Mouse (Mus musculus) neural tube, embryonic 13.5 days (tissue): Measurements from ENCODE around the gene Uhrf1. TPM values are rescaled to one million over a fixed set of nuclear protein-coding genes. Genes with fewer than 3 reads are reported as not detected.

Experiments
- ATAC-seq: fragments of 200-750 bp; cut with Nextera tagmentation; 2 replicates; pipeline ENCODE4 v1.8.0; 2017; ENCODE audit warnings: low read depth, mild to moderate bottlenecking, moderate TSS enrichment, moderate library complexity
- H3K27ac ChIP-seq: fragments of 300-500 bp; sonication (generic); replicated peaks from 2 replicates; pipeline ENCODE4 v1.5.1; 2015; ENCODE audit warnings: moderate library complexity, mild to moderate bottlenecking, inconsistent platforms
- H3K27me3 ChIP-seq: fragments of 300-500 bp; sonication (generic); 2 replicates; pipeline ENCODE4 v1.6.1; 2015; ENCODE audit warnings: mild to moderate bottlenecking, inconsistent platforms
- H3K36me3 ChIP-seq: fragments of 300-500 bp; sonication (generic); 2 replicates; pipeline ENCODE4 v1.6.1; 2015; ENCODE audit warnings: mild to moderate bottlenecking, inconsistent platforms
- H3K4me1 ChIP-seq: fragments of 300-500 bp; sonication (generic); replicated peaks from 2 replicates; pipeline ENCODE4 v1.6.1; 2015; ENCODE audit warnings: inconsistent platforms
- H3K4me2 ChIP-seq: fragments of 300-500 bp; sonication (generic); 2 replicates; pipeline ENCODE4 v1.6.1; 2015; ENCODE audit warnings: inconsistent platforms, mild to moderate bottlenecking, moderate library complexity
- H3K4me3 ChIP-seq: fragments of 300-500 bp; sonication (generic); 2 replicates; pipeline ENCODE4 v1.5.1; 2015; ENCODE audit warnings: mild to moderate bottlenecking, inconsistent platforms
- H3K9ac ChIP-seq: fragments of 300-500 bp; sonication (generic); 2 replicates; pipeline ENCODE4 v1.6.1; 2015; ENCODE audit warnings: moderate library complexity, mild to moderate bottlenecking, inconsistent platforms
- H3K9me3 ChIP-seq: fragments of 300-500 bp; sonication (generic); 2 replicates; pipeline ENCODE4 v1.6.1; 2016; ENCODE audit warnings: inconsistent platforms
- WGBS: fragments of 180-500 bp; shearing (Covaris S2); methylation state at CpG from one replicate; pipeline ENCODE4 v1.1.7; 2015; 5-methylcytosine and 5-hydroxymethylcytosine counted together
- polyA plus RNA-seq: library from polyadenylated mRNA; unstranded; fragments of >200 nt; fragmentation: Nextera tagmentation; extraction: Ambion mirVana; gene quantifications from 2 replicates; pipeline ENCODE4 v1.2.1, GENCODE M21; 2015

Uhrf1 gene
- polyA plus RNA-seq, 1 experiment from 2014 or later, result 20.0 TPM

DNA sequence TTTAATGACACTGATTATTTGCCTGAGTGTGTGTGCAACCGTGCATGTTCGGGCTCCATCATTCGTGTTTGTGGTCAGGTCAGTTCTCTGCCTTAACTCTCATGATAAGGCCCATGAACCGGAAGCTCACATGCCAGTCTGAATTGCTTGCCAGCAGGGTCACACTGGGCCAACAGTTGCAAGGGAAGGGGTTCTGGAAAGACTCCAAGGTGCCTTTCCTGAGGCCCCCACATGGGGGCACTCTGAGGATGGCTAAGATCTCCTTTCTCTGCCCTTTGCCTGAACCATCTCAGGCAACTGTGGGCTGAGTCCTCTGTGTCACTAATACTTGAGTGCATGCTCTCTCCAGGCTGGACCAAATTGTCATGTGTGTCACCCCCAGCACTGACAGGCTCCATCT lies 34.1 kb downstream of the Uhrf1 start:
- Histone ChIP-seq H3K4me1 (peaks cover 54% of the 10 kb centered on the region), H3K9me3 (no peaks in the 10 kb centered on the region), H3K27me3 (no peaks in the 10 kb centered on the region), H3K9ac (no peak overlapping the region), H3K27ac (no peak overlapping the region), H3K36me3 (no peaks in the 10 kb centered on the region), H3K4me2 (no peak overlapping the region), H3K4me3 (no peak overlapping the region)
- 0 out of 2 replicates have a peak, but pooled peaks have one; percentile 6 for ATAC-seq
- 54% methylated on average over 4 of the region's 4 CpGs for WGBS

DNA sequence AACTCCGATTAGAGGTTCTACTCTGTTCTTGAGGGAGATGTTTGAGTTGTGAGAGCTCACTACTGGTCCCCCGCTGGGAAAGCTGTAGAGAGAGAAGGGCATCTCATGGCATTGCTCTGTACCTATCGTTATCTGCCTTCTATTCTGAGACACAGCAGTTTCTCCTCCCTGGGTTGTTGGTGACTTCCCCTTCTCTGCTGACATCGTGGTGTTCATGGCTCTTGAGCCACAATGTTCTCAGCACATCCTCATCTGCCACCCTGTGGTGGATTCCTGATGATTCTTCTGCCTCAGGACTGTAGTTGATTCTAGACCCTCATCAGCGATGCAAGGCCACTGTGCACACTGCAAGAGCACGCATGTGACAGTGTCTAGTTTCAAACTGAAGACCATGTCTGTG lies 34.7 kb downstream of the Uhrf1 start:
- Histone ChIP-seq H3K9ac (no peak overlapping the region), H3K4me2 (no peak overlapping the region), H3K27me3 (no peaks in the 10 kb centered on the region), H3K4me1 (peaks cover 48% of the 10 kb centered on the region), H3K4me3 (no peak overlapping the region), H3K27ac (no peak overlapping the region), H3K36me3 (no peaks in the 10 kb centered on the region), H3K9me3 (no peaks in the 10 kb centered on the region)
- no peak for ATAC-seq
- WGBS, result 91% methylated on average over 6 of the region's 6 CpGs

- Histone ChIP-seq H3K36me3 (no peaks in the 10 kb centered on the region), H3K9ac (no peak overlapping the region), H3K9me3 (no peaks in the 10 kb centered on the region), H3K27ac (no peak overlapping the region), H3K27me3 (no peaks in the 10 kb centered on the region), H3K4me3 (no peak overlapping the region), H3K4me2 (no peak overlapping the region), H3K4me1 (peaks cover 43% of the 10 kb centered on the region)
- WGBS, result 64% methylated on average over 4 of the region's 4 CpGs
- no peak for ATAC-seq
Measured at GRCm38 (mm10) chr17:56338909-56339308, 35.8 kb downstream of the Uhrf1 start.

DNA sequence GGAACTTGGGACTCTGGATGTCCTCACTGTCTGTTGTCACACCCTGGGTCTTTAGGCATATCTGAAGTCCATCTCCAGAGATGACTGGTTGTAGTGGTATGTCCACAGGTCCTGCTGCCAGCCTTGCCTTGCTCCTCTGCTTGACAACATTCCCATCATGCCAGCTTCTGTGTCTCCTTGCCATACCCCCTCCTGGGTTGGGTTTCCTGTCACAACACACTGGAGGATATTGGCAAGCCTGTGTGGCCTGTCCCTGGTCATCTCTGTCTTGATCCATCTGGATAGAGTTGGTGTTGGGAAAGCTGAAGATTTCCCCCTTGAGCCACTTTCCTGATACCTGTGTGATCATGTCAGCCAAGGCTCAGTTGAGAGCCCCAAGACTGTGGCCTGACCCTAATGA lies 37.6 kb downstream of the Uhrf1 start:
- no peak for ATAC-seq
- Histone ChIP-seq H3K4me3 (no peak overlapping the region), H3K9ac (no peak overlapping the region), H3K27ac (no peak overlapping the region), H3K4me2 (no peak overlapping the region), H3K9me3 (no peaks in the 10 kb centered on the region), H3K4me1 (peaks cover 40% of the 10 kb centered on the region), H3K27me3 (no peaks in the 10 kb centered on the region), H3K36me3 (no peaks in the 10 kb centered on the region)

- no peaks in the 10 kb centered on the region for H3K36me3 ChIP-seq
- no peak overlapping the region for H3K9ac ChIP-seq
- H3K9me3 ChIP-seq, result no peaks in the 10 kb centered on the region
- no peaks in the 10 kb centered on the region for H3K27me3 ChIP-seq
- H3K4me3 ChIP-seq, result no peak overlapping the region
- no peak for ATAC-seq
- H3K4me1 ChIP-seq, result peaks cover 33% of the 10 kb centered on the region
- no peak overlapping the region for H3K27ac ChIP-seq
- H3K4me2 ChIP-seq, result no peak overlapping the region
- 87% methylated on average over 3 of the region's 3 CpGs for WGBS
Measured at GRCm38 (mm10) chr17:56343466-56343865, 40.3 kb downstream of the Uhrf1 start.

DNA sequence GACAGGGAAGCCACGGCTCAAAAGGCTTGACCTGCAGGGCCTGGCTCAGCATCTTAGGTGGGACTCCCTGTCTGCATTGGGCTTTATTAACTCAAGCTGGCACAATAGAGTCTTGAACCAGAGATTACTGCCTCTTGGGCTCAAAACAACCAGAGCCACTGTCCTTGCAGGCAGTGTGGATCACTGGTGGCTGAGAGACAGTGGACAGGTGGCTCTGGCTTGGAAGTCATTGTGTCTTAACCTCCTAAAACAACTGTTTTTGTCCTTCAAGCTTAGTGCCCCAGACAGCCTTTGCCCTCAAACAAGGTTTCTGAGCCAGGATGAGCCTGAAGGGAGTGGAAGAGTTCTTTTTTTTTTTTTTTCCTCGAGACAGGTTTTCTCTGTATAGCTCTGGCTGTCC lies 42.2 kb downstream of the Uhrf1 start:
- peaks cover 37% of the 10 kb centered on the region for H3K4me1 ChIP-seq

DNA sequence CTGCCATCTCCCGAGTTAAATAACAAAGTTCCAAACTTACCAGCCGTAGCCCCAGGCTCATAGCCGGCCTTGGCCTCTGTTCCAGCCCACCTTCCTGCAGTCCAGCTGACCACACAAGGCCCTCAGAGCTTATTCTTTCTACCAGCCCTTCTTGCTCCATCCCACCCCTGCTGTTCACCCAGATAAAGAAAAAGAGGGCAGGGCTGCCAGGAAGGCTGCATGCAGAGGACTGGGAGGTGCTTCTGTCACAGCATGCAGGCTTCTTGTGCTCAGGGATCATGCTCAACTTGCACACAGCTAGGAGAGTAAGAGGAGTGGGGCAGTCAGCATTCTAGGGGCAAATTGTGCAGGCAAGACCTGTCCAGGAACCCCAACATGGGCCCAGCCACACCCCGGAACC lies 45.0 kb downstream of the Uhrf1 start:
- no peak overlapping the region for H3K27ac ChIP-seq
- no peak overlapping the region for H3K4me2 ChIP-seq
- peaks cover 16% of the 10 kb centered on the region for H3K36me3 ChIP-seq
- H3K9me3 ChIP-seq, result no peaks in the 10 kb centered on the region
- H3K9ac ChIP-seq, result no peak overlapping the region
- no peaks in the 10 kb centered on the region for H3K27me3 ChIP-seq
- no peak for ATAC-seq
- H3K4me3 ChIP-seq, result no peak overlapping the region
- WGBS, result 73% methylated on average over 4 of the region's 4 CpGs
- peaks cover 29% of the 10 kb centered on the region for H3K4me1 ChIP-seq

More for the DNA sequence above, 42.2 kb downstream of the Uhrf1 start:
- no peak overlapping the region for H3K9ac ChIP-seq
- H3K4me2 ChIP-seq, result no peak overlapping the region
- no peaks in the 10 kb centered on the region for H3K36me3 ChIP-seq
- no peaks in the 10 kb centered on the region for H3K9me3 ChIP-seq
- no peaks in the 10 kb centered on the region for H3K27me3 ChIP-seq
- H3K27ac ChIP-seq, result no peak overlapping the region
- 78% methylated on average over 2 of the region's 2 CpGs for WGBS
- no peak overlapping the region for H3K4me3 ChIP-seq
- no peak for ATAC-seq

GRCm38 (mm10) chr17:56348586-56348985 lies 45.5 kb downstream of the Uhrf1 start:
- Histone ChIP-seq H3K9me3 (no peaks in the 10 kb centered on the region), H3K4me1 (peaks cover 29% of the 10 kb centered on the region), H3K4me3 (no peak overlapping the region), H3K27me3 (no peaks in the 10 kb centered on the region), H3K36me3 (peaks cover 21% of the 10 kb centered on the region), H3K4me2 (no peak overlapping the region), H3K9ac (no peak overlapping the region), H3K27ac (no peak overlapping the region)
- ATAC-seq, result no peak

DNA sequence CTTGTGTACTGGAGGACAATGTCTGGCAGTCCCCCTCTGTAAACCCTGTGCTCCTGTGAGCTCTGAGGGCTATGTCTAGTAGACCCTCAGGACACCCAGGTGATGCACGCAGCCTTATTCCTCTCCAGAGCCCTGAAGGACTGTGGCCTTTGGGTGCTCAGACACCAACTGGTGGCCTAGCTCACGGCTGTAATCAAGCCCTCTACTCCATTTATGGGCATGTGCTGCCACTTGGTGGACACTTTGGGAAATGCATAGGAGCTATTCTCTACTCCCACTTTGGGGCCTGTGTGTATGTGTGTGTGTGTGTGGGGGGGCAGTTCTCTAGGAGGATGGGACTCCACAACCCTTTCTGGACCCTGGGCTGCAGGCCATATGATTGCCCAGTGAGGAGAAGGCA lies 47.6 kb downstream of the Uhrf1 start:
- H3K27ac ChIP-seq, result no peak overlapping the region
- H3K4me2 ChIP-seq, result no peak overlapping the region
- no peaks in the 10 kb centered on the region for H3K9me3 ChIP-seq
- 26% methylated on average over 2 of the region's 2 CpGs for WGBS
- ATAC-seq, result peak; percentile 49; the same call in 1 of the 2 replicates
- H3K27me3 ChIP-seq, result no peaks in the 10 kb centered on the region
- H3K4me3 ChIP-seq, result no peak overlapping the region
- H3K36me3 ChIP-seq, result peaks cover 42% of the 10 kb centered on the region
- H3K9ac ChIP-seq, result no peak overlapping the region
- peaks cover 28% of the 10 kb centered on the region for H3K4me1 ChIP-seq

DNA sequence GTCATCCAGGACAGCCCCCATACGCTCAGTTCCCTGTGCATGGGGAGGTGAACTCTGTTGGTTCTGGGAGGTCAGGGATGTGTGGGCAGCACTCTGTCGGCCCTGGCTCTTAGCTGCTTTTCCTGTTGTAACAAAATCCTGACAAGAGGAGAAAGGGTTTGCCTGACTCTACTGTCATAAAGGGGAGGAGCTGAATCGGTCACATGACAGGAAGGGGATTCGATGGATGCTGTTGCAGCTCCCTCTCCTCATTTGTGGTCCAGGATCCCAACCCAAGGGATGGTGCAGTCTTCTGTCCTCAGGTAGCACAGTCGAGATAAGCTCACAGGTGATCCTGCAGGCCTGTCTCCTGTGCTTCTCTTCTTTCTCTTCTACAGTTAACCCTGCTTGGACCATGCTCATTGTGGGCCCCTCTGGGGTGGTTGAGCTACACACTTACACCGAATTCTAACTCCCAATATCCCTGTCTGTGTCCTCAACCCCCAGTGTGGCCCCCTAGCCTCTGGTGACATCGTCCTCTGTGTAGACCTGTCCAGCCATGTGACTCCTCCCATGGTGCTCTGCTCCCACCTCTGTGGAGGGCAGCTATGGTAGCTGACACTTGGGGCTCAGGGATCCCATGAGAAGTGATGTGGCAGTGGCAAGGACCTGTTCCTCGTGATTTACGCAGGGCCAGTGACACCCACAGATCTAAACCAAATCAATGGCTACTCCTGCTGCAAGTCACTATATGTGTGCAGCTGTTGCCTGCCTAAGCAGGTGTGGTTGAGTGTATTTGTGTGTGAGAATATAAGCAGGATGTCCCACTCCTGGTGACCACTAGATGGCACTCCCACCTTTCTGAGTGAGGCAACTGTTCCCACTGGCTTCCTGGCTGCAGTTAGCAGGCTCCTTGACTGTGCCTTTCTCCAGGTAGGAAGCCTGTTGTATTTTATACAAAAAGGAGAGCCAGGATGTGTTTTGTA lies 54.1 kb downstream of the Uhrf1 start:
- 73% methylated on average over 9 of the region's 9 CpGs for WGBS
- Histone ChIP-seq H3K4me1 (peaks cover 22% of the 10 kb centered on the region), H3K4me2 (no peak overlapping the region), H3K27ac (no peak overlapping the region; the same call in 1 of the 2 replicates), H3K9ac (no peak overlapping the region), H3K36me3 (peaks cover 78% of the 10 kb centered on the region), H3K4me3 (no peak overlapping the region), H3K9me3 (no peaks in the 10 kb centered on the region), H3K27me3 (no peaks in the 10 kb centered on the region)
- ATAC-seq, result peak; percentile 69

DNA sequence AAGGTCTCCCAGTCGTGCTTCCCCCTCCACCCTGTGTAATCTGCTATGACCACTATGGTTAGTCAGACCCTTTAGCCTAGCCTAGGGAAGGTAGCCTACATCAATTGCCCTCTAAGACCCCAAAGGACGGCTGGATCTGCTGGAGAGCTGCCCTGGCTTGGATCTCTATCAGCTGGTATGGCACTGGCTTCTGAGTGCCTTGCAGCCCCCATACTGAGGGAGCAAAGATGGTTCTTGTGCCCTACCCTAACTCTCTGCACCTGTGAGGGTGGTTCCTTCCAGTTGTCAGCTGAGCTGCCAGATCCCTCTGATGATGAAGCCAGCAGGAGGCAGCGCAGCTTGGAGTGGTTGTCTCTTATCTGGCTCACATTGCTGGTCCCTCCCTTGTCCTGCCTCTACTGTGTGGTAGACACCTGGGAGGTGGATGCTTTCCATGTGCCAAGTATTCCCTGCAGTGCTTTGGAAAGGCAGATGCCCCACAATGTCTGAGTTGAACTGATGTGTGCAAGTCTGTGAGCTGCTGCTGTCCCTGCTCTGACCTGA lies 56.1 kb downstream of the Uhrf1 start:
- Histone ChIP-seq H3K4me2 (no peak overlapping the region), H3K9me3 (no peaks in the 10 kb centered on the region), H3K27me3 (no peaks in the 10 kb centered on the region), H3K4me1 (peaks cover 35% of the 10 kb centered on the region), H3K27ac (no peak overlapping the region), H3K9ac (0 out of 2 replicates have a peak overlapping the region, but pooled peaks have one; percentile 13), H3K36me3 (peaks cover 70% of the 10 kb centered on the region), H3K4me3 (no peak overlapping the region)
- 85% methylated on average over 3 of the region's 3 CpGs for WGBS
- ATAC-seq, result no peak

DNA sequence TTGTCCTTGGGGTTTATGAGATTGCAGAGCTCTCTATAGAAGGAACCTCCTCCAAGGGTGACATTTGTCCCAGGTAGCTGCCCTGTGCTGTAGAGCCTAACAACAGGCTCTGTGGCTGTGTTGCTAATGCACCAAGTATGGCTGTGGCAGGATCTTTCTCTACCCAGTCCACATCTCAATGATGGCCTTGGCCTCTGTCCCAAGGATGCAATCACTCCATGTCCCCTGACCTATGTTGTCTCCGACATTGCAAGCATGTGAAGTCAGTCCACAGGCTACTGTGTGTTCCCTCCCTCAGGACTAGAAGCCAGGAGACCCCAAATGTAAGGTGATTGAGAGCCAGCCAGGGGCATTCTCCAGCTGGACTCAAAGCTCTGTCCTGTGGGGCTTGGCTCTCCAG lies 56.7 kb downstream of the Uhrf1 start:
- Histone ChIP-seq H3K27ac (peak overlapping the region; percentile 52; the same call in 1 of the 2 replicates), H3K4me1 (peaks cover 39% of the 10 kb centered on the region), H3K9me3 (no peaks in the 10 kb centered on the region), H3K27me3 (no peaks in the 10 kb centered on the region), H3K9ac (peak overlapping the region; percentile 47; the same call in 1 of the 2 replicates), H3K4me2 (no peak overlapping the region), H3K36me3 (peaks cover 64% of the 10 kb centered on the region), H3K4me3 (no peak overlapping the region)
- WGBS, result 69% methylated on average over 1 of the region's 1 CpGs
- no peak for ATAC-seq
